Mouse (Mus musculus) stomach, postnatal 0 days (tissue): ENCODE measurements around the gene Ccdc12.

Source experiments
- CTCF ChIP-seq: IDR thresholded peaks from 2 replicates; pipeline ENCODE4 v1.5.1; 2016; ENCODE audit warnings: antibody characterized with exemption, low read depth, mild to moderate bottlenecking, moderate library complexity
- EP300 ChIP-seq: optimal IDR thresholded peaks from 2 replicates; pipeline ENCODE3; 2016; ENCODE audit warnings: antibody characterized with exemption

DNA sequence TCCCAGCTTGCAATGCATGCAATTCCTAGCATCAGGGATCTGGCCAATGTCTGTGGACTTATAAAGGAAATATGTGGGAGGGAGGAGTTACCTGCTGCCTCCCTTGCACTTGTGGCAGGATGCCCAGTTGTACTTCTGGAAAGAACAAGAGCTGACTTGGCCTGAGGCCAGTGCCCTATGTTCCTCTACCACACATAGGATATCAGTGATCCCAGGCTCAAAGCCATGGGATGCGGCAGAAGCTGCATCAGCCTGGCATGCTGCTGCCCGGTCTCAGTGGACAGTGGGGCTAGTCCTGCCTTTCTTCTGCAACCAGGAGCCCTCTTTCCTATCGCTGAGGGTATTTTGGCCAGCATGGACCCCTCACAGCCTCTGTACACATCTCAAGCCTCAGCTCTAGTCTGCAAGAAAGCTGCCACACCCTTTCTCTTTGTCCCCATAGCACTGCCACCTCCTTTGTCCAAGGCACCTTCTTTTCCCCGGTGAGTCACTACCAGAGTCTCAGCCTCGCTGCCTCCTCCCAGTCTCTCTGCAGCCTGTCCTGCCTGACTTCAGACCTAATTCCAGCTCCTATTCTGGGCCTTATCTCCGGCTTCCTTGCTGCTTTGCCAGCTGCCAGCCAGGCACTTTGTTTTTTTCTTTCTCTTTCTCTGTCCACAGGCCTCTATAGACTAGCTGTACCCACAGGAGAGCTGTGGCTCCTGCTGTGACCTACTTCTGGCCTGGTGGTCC lies 28.0 kb downstream of the Ccdc12 start:
- TF ChIP-seq EP300: no peak
- TF ChIP-seq CTCF: no peak
